Mouse (Mus musculus) mature B cell (primary cell): ENCODE results near the gene Pepd.
"Not testable (repeated sequence)": the region's sequence is repeated elsewhere in the genome, so short reads cannot be mapped to it uniquely, and the experiment has no call there.

Source experiments
- in situ Hi-C: fragments of 300-500 bp; cut with MboI; formaldehyde crosslinking; loops from 2 replicates; pipeline ENCODE4 v1.14.3; 2019

Gene Pepd

GRCm38 (mm10) chr7:34932631-34933030 is 20.5 kb downstream of the Pepd start:
- in situ Hi-C loops, result no loop called here

GRCm38 (mm10) chr7:34933142-34933541 is 21.0 kb downstream of the Pepd start:
- in situ Hi-C loops, result no loop called here

GRCm38 (mm10) chr7:34936347-34936746 is 24.2 kb downstream of the Pepd start:
- in situ Hi-C loops, result no loop called here

GRCm38 (mm10) chr7:34938636-34939261 is 26.6 kb downstream of the Pepd start:
- in situ Hi-C loops, result no loop called here

- in situ Hi-C loops, result no loop called here
Observed at GRCm38 (mm10) chr7:34939262-34939951, 27.2 kb downstream of the Pepd start.

- in situ Hi-C loops, result no loop called here
Observed at GRCm38 (mm10) chr7:34939952-34940312, 27.8 kb downstream of the Pepd start.

- in situ Hi-C loops, result no loop called here
Observed at GRCm38 (mm10) chr7:34943581-34944123, 31.5 kb downstream of the Pepd start.

GRCm38 (mm10) chr7:34946269-34946925 is 34.2 kb downstream of the Pepd start:
- in situ Hi-C loops, result no loop called here

GRCm38 (mm10) chr7:34954548-34954947 is 42.4 kb downstream of the Pepd start:
- in situ Hi-C loops, result no loop called here

GRCm38 (mm10) chr7:34955295-34955694 is 43.1 kb downstream of the Pepd start:
- in situ Hi-C loops, result no loop called here

- in situ Hi-C loops, result no loop called here
Observed at GRCm38 (mm10) chr7:34957138-34957537, 45.0 kb downstream of the Pepd start.

- in situ Hi-C loops, result no loop called here
Observed at GRCm38 (mm10) chr7:34963889-34964645, 51.9 kb downstream of the Pepd start.

- in situ Hi-C loops, result no loop called here
Observed at GRCm38 (mm10) chr7:34967362-34967761, 55.2 kb downstream of the Pepd start.

- in situ Hi-C loops, result no loop called here
Observed at GRCm38 (mm10) chr7:34968749-34969433, 56.7 kb downstream of the Pepd start.

GRCm38 (mm10) chr7:34971826-34972225 is 59.6 kb downstream of the Pepd start:
- in situ Hi-C loops, result no loop called here

- in situ Hi-C loops, result no loop called here
Observed at GRCm38 (mm10) chr7:34972990-34973440, 60.8 kb downstream of the Pepd start.

- in situ Hi-C loops, result no loop called here
Observed at GRCm38 (mm10) chr7:34973877-34974276, 61.7 kb downstream of the Pepd start.

- in situ Hi-C loops, result no loop called here
Observed at GRCm38 (mm10) chr7:34975913-34976312, 63.7 kb downstream of the Pepd start.

GRCm38 (mm10) chr7:34977403-34977802 is 65.2 kb downstream of the Pepd start:
- in situ Hi-C loops, result no loop called here

GRCm38 (mm10) chr7:34981803-34982202 is 69.6 kb downstream of the Pepd start:
- in situ Hi-C loops, result no loop called here

GRCm38 (mm10) chr7:34982372-34982771 is 70.2 kb downstream of the Pepd start:
- in situ Hi-C loops, result not testable (repeated sequence)
